Mouse (Mus musculus): Measurements from ENCODE around the gene Pced1a. TPM values are rescaled to one million over a fixed set of nuclear protein-coding genes. Genes with fewer than 3 reads are reported as not detected.

Gene Pced1a
- 3.5 and 3.8 TPM in 2 replicates for polyA plus RNA-seq (2015; fragmentation: Nextera tagmentation; extraction: Ambion mirVana)

DNA sequence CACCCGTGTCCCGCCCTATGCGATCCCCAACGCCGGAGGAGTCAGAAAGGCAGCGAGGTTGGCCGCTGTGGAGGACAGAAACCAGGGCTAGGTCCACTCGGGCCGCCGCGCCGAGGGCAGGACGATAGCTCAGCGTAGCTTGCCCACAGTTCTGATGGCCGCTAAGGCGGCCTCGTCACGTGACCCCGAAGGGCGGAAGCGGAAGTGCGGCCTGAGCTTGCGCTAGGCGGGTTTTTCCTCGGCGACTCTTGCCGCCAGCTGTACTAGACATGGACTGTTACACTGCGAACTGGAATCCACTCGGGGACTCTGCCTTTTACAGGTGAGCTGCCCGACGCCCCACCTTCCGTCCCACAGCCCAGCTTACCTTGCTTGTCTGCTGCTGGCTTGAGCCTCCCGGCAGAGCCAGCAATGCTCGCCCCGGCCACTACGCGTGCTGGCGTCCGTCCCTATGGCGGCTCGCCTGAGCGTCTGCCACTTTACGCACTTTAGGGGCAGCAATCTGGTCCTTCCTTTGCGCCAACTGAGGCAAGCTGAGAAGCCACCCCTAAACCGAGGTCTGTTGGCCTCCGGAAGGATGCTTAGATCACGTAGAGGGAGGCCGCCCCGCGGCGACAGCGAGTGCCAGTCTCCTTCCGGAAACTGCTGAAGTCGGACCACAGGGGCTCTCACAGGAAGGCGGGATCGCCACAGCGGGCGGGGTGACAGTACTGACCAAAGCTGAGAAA is at the start of gene Pced1a, which contains the start of gene Vps16:
Pced1a (minus strand) TSS at position 576 of the 728 bp plus-strand sequence.
Vps16 (plus strand) TSS at position 214 of the 728 bp plus-strand sequence.
- Histone ChIP-seq H3K27ac (peak within 1 kb of the TSS; percentile 77), H3K4me3 (replicated peaks) (peak within 1 kb of the TSS; percentile 83), H3K27me3 (no peaks in the 10 kb centered on the region), H3K9me3 (replicated peaks) (no peaks in the 10 kb centered on the region), H3K9ac (peak within 1 kb of the TSS; percentile 84), H3K4me2 (peak within 1 kb of the TSS; percentile 95), H3K4me1 (replicated peaks) (peaks cover 53% of the 10 kb centered on the region), H3K36me3 (peaks cover 20% of the 10 kb centered on the region)
- WGBS (ENCODE audit: insufficient replicate concordance), result under 1% methylated on average over 58 of the region's 58 CpGs
- ATAC-seq (ENCODE audit: low read depth) (peak; percentile 92), DNase-seq (peak; percentile 86)

DNA sequence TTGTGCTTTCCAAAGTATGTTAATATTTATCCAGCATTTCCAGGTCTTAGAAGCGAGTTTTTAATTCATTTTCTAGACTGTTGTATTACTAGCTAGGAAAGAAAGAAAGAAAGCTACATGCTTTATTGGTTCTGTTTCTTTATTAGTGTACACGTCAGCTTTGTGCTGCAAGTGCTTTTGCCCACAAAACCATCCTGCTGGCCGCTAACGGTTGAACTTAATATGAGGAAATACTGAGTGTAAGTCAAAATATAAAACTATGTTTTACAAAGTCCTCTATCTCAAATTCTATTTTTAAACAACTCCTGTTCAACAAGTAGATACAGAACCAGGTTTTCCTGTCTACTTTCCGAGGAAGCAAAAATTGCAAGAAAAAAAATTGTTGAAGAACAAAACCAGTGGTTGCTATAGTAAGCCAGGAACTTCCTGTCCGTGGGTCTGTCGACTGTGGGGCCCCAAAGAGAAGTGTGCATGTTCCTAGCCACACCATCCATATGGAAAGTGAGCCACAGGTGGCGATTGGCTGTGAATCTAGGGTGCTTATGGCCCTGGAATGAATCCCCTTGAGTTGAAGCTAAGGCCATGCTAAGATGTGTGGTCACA is 48.5 kb upstream of the Pced1a start:
- Histone ChIP-seq H3K27ac (no peak overlapping the region), H3K9me3 (replicated peaks) (no peaks in the 10 kb centered on the region), H3K4me2 (no peak overlapping the region), H3K4me1 (replicated peaks) (peaks cover 56% of the 10 kb centered on the region), H3K36me3 (0 out of 2 replicates have a peak, but pooled peaks cover 5% of the 10 kb centered on the region), H3K4me3 (replicated peaks) (no peak overlapping the region), H3K27me3 (no peaks in the 10 kb centered on the region), H3K9ac (no peak overlapping the region)
- DNase-seq (no peak), ATAC-seq (ENCODE audit: low read depth) (no peak)
- 27% methylated on average over 8 of the region's 8 CpGs for WGBS (ENCODE audit: insufficient replicate concordance)

- Histone ChIP-seq H3K4me2 (peak overlapping the region; percentile 21; the same call in 1 of the 2 replicates), H3K4me1 (replicated peaks) (peaks cover 69% of the 10 kb centered on the region), H3K27ac (peak overlapping the region; percentile 37; the same call in 1 of the 2 replicates), H3K9ac (0 out of 2 replicates have a peak overlapping the region, but pooled peaks have one; percentile 2), H3K4me3 (replicated peaks) (no peak overlapping the region), H3K36me3 (no peaks in the 10 kb centered on the region), H3K27me3 (no peaks in the 10 kb centered on the region), H3K9me3 (replicated peaks) (no peaks in the 10 kb centered on the region)
- DNase-seq (peak; percentile 68), ATAC-seq (ENCODE audit: low read depth) (peak; percentile 99)
- 8% methylated on average over 2 of the region's 2 CpGs for WGBS (ENCODE audit: insufficient replicate concordance)
Observed at GRCm38 (mm10) chr2:130469935-130470334, 45.4 kb upstream of the Pced1a start.

DNA sequence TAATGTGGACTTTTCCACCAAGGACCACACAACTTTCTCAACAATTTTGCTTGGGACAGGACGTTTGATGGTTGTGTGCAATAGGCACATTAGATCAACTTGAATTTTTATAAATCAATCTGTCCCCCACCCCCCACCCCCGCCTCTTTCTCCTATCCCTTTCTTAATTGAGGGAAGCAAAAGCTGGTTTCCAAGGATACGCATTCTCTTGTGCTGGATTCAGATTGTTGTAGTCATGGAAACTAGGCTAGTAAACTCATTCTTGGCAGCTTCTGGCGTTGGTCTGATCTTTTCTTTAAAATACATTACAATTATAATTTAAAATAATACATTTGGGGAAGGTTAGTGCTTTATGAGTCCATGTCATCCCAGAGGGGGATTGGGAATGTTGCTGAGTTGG is 44.9 kb upstream of the Pced1a start:
- Histone ChIP-seq H3K9ac (no peak overlapping the region), H3K4me2 (no peak overlapping the region), H3K4me1 (replicated peaks) (peaks cover 69% of the 10 kb centered on the region), H3K9me3 (replicated peaks) (no peaks in the 10 kb centered on the region), H3K27me3 (no peaks in the 10 kb centered on the region), H3K4me3 (replicated peaks) (no peak overlapping the region), H3K27ac (no peak overlapping the region), H3K36me3 (no peaks in the 10 kb centered on the region)
- 74% methylated on average over 4 of the region's 4 CpGs for WGBS (ENCODE audit: insufficient replicate concordance)
- no peak for ATAC-seq (ENCODE audit: low read depth)
- no peak for DNase-seq

GRCm38 (mm10) chr2:130466438-130466837 is 41.9 kb upstream of the Pced1a start:
- Histone ChIP-seq H3K27ac (no peak overlapping the region), H3K4me2 (peak overlapping the region; percentile 25; the same call in 1 of the 2 replicates), H3K9me3 (replicated peaks) (no peaks in the 10 kb centered on the region), H3K36me3 (peaks cover 5% of the 10 kb centered on the region), H3K27me3 (no peaks in the 10 kb centered on the region), H3K4me3 (replicated peaks) (no peak overlapping the region), H3K4me1 (replicated peaks) (peaks cover 66% of the 10 kb centered on the region), H3K9ac (no peak overlapping the region)
- DNase-seq (no peak), ATAC-seq (ENCODE audit: low read depth) (no peak)
- 20% methylated on average over 1 of the region's 1 CpGs for WGBS (ENCODE audit: insufficient replicate concordance)

DNA sequence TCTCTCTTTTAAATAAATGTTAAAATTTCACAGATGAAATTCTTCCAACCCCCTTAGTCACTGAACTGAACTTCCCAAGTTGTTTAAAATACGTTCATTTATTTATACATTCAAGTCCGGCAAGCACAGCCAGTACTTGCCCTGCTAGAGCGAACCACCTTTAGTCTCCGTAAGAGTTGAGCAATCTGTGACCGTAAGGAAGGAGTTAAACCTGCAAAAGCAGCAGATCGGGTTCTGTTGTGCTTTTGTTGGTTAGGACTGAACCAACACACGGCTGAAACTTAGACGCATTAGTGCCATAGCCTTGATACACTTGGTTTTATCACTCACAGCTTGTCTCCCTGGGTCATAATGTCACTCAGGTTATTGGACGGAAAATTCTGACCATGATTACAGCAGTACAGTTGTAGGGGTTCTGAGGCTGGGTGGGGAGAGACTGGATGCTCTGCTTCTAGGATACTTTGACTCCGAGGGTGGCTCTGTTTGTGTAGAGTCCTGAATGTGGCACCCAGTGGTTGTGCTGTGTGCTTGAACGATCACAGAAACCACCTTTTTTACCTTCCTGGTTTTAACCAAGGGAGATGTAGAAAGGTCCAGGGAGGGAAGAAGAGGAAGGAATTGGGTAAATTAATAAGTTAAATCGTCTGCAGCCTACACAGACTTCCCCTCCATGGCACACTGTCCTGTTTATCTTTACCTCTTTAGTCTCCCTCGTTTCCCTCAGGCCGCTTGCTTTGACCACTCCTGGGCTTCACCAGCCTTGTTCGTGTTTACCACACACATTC is 37.0 kb upstream of the Pced1a start:
- H3K9me3 ChIP-seq (replicated peaks), result no peaks in the 10 kb centered on the region
- DNase-seq (no peak), ATAC-seq (ENCODE audit: low read depth) (no peak)
- H3K27me3 ChIP-seq, result no peaks in the 10 kb centered on the region
- H3K4me2 ChIP-seq, result no peak overlapping the region
- peaks cover 5% of the 10 kb centered on the region for H3K36me3 ChIP-seq
- no peak overlapping the region for H3K9ac ChIP-seq
- 65% methylated on average over 15 of the region's 15 CpGs for WGBS (ENCODE audit: insufficient replicate concordance)
- no peak overlapping the region for H3K4me3 ChIP-seq (replicated peaks)
- H3K4me1 ChIP-seq (replicated peaks), result peaks cover 25% of the 10 kb centered on the region
- H3K27ac ChIP-seq, result no peak overlapping the region; the same call in 1 of the 2 replicates

- Histone ChIP-seq H3K4me3 (replicated peaks) (no peak overlapping the region), H3K4me2 (no peak overlapping the region), H3K27ac (no peak overlapping the region), H3K9me3 (replicated peaks) (no peaks in the 10 kb centered on the region), H3K9ac (no peak overlapping the region), H3K27me3 (no peaks in the 10 kb centered on the region), H3K36me3 (peaks cover 5% of the 10 kb centered on the region), H3K4me1 (replicated peaks) (peaks cover 27% of the 10 kb centered on the region)
- 85% methylated on average over 3 of the region's 3 CpGs for WGBS (ENCODE audit: insufficient replicate concordance)
- no peak for ATAC-seq (ENCODE audit: low read depth)
- DNase-seq, result no peak
Observed at GRCm38 (mm10) chr2:130459576-130459975, 35.1 kb upstream of the Pced1a start.

DNA sequence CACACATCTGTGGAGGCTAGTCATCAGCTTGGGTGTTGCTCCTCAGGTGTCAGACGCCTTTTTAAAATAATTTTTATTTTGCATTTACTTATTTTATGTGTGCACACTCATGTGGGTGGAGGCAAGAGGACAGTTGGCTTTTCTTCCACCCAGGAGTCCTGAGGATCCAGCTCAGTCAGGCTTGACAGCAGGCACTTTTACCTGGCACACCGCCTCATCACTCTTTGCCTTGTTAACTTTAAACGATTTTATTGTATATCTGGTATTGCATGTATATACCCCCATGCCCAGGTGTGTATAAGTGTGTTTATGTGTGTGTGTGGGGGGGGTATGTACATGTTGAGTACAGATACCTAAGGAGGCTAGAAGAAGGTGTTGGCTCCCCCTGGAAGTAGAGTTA is 33.4 kb upstream of the Pced1a start:
- no peak overlapping the region for H3K4me2 ChIP-seq
- no peaks in the 10 kb centered on the region for H3K27me3 ChIP-seq
- 79% methylated on average over 3 of the region's 3 CpGs for WGBS (ENCODE audit: insufficient replicate concordance)
- H3K9me3 ChIP-seq (replicated peaks), result no peaks in the 10 kb centered on the region
- no peak overlapping the region for H3K27ac ChIP-seq
- DNase-seq (no peak), ATAC-seq (ENCODE audit: low read depth) (no peak)
- no peak overlapping the region for H3K4me3 ChIP-seq (replicated peaks)
- H3K36me3 ChIP-seq, result no peaks in the 10 kb centered on the region
- no peak overlapping the region for H3K9ac ChIP-seq
- peaks cover 32% of the 10 kb centered on the region for H3K4me1 ChIP-seq (replicated peaks)

DNA sequence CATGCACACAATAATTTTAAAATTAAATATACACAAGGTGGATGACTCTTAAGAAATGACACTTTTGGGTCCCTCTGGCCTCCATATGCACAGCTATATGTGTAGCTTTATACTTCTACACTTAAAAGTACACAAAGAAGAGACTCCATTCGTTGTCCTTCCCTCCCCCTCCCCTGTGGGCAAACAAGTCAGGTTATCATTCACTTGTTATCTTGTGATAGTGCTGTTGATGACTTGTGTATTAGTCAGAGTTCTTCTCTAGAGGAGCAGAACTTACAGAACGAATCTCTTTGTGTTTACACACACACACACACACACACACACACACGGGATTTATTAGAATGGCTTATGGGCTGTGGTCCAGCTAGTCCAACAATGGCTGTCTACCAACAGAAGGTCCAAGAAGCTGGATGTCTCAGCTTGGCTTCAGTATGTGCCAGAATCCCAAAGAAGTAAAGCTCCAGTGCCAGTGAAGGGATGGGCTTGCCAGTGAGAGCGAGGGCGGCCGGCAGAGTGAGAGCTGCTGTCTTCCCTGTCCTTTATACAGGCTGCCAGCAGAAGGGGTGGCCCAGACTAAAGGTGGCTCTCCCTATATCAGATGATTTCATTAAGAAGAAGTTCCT is 30.4 kb upstream of the Pced1a start:
- Histone ChIP-seq H3K9ac (no peak overlapping the region), H3K4me1 (replicated peaks) (peaks cover 45% of the 10 kb centered on the region), H3K27ac (no peak overlapping the region), H3K27me3 (no peaks in the 10 kb centered on the region), H3K9me3 (replicated peaks) (no peaks in the 10 kb centered on the region), H3K4me2 (no peak overlapping the region), H3K4me3 (replicated peaks) (no peak overlapping the region), H3K36me3 (no peaks in the 10 kb centered on the region)
- ATAC-seq (ENCODE audit: low read depth) (no peak), DNase-seq (no peak)
- 66% methylated on average over 6 of the region's 6 CpGs for WGBS (ENCODE audit: insufficient replicate concordance)

- no peak overlapping the region for H3K27ac ChIP-seq
- H3K9ac ChIP-seq, result no peak overlapping the region
- peaks cover 55% of the 10 kb centered on the region for H3K4me1 ChIP-seq (replicated peaks)
- no peak overlapping the region for H3K4me3 ChIP-seq (replicated peaks)
- H3K36me3 ChIP-seq, result no peaks in the 10 kb centered on the region
- DNase-seq (no peak), ATAC-seq (ENCODE audit: low read depth) (no peak)
- no peaks in the 10 kb centered on the region for H3K9me3 ChIP-seq (replicated peaks)
- peaks cover 4% of the 10 kb centered on the region for H3K27me3 ChIP-seq
- no peak overlapping the region for H3K4me2 ChIP-seq
- WGBS (ENCODE audit: insufficient replicate concordance), result 76% methylated on average over 6 of the region's 6 CpGs
Observed at GRCm38 (mm10) chr2:130453421-130453820, 28.9 kb upstream of the Pced1a start.
